Comparison of ENCODE assay signal across 7 mouse cellular contexts in genomic region chr11:70409594-70410296, GRCm38 (mm10). TPM values are rescaled to one million over a fixed set of nuclear protein-coding genes. Genes with fewer than 3 reads are reported as not detected.
DNase-seq lines count a peak whose midpoint lies in the region; ATAC-seq and TF ChIP-seq lines count a peak whose summit lies in the region.

Pelp1 (minus strand) TSS chr11:70410031.

- peak within 1 kb of the TSS; percentile 77 for H3K27ac ChIP-seq in intestine, postnatal 0 days (ENCODE audit: low read depth, low read length)
- peak within 1 kb of the TSS; percentile 73 for H3K27ac ChIP-seq in midbrain, embryonic 12.5 days (replicated peaks)
- no peak within 1 kb of the TSS for H3K27ac ChIP-seq in small intestine, adult 2 months (ENCODE audit: insufficient read depth, low read depth, low read length)

- 0 out of 2 replicates have a peak, but pooled peaks cover 4% of the 10 kb centered on the region for H3K4me1 ChIP-seq in intestine, postnatal 0 days (replicated peaks; ENCODE audit: control insufficient read depth, insufficient read depth, low read length)
- peaks cover 24% of the 10 kb centered on the region for H3K4me1 ChIP-seq in midbrain, embryonic 12.5 days
- peaks cover 9% of the 10 kb centered on the region; the same call in 1 of the 2 replicates for H3K4me1 ChIP-seq in small intestine, adult 2 months (ENCODE audit: control insufficient read depth, insufficient read depth, insufficient read length, low read length)

- intact Hi-C loops in left cerebral cortex, postnatal 4 days (cut with DNase I), result loop anchor here (10.0 kb wide), 1 partner anchor 345 kb away; no protein-coding TSS in a partner anchor

- peak; percentile 82 for DNase-seq in adrenal gland, adult 8-10 months
- peak; percentile 99 for DNase-seq in embryo, embryonic 9.5 days (ENCODE audit: extremely low spot score)
- no peak for DNase-seq in gonadal fat pad, adult 2 months (ENCODE audit: low read depth)
- DNase-seq in left cerebral cortex, postnatal 4 days, result peak; percentile 98

- no peaks in the 10 kb centered on the region for H3K27me3 ChIP-seq in intestine, postnatal 0 days (replicated peaks; ENCODE audit: control insufficient read depth, insufficient read depth, low read length)
- no peaks in the 10 kb centered on the region for H3K27me3 ChIP-seq in midbrain, embryonic 12.5 days
- no peaks in the 10 kb centered on the region for H3K27me3 ChIP-seq in small intestine, adult 2 months (ENCODE audit: control insufficient read depth, insufficient read depth, low read length)

- no peaks in the 10 kb centered on the region for H3K9me3 ChIP-seq in intestine, postnatal 0 days (ENCODE audit: control insufficient read depth)
- H3K9me3 ChIP-seq in midbrain, embryonic 12.5 days, result no peaks in the 10 kb centered on the region

- under 1% methylated on average over 59 of the region's 59 CpGs for WGBS in intestine, postnatal 0 days
- under 1% methylated on average over 59 of the region's 59 CpGs for WGBS in midbrain, embryonic 12.5 days
- WGBS in small intestine, adult 2 months, result under 1% methylated on average over 59 of the region's 59 CpGs

- H3K9ac ChIP-seq in intestine, postnatal 0 days (ENCODE audit: low read depth, low read length), result peak within 1 kb of the TSS; percentile 91
- H3K9ac ChIP-seq in midbrain, embryonic 12.5 days (replicated peaks), result peak within 1 kb of the TSS; percentile 98

- ATAC-seq in intestine, postnatal 0 days, result peak; percentile 84
- peak; percentile 98 for ATAC-seq in midbrain, embryonic 12.5 days (ENCODE audit: low FRiP score, low read depth)

- TF ChIP-seq POLR2A in small intestine, adult 2 months (IDR thresholded peaks at IDR 0.05; ENCODE audit: low read depth, low read length), result 0 out of 2 replicates have a peak, but pooled peaks have one; percentile 17

- peak within 1 kb of the TSS; percentile 93 for H3K4me3 ChIP-seq in intestine, postnatal 0 days (ENCODE audit: low read depth, low read length)
- H3K4me3 ChIP-seq in midbrain, embryonic 12.5 days, result peak within 1 kb of the TSS; percentile 93
- peak within 1 kb of the TSS; percentile 95 for H3K4me3 ChIP-seq in small intestine, adult 2 months (ENCODE audit: low read depth, low read length)

- H3K4me2 ChIP-seq in intestine, postnatal 0 days (replicated peaks; ENCODE audit: low read depth), result peak within 1 kb of the TSS; percentile 97
- peak within 1 kb of the TSS; percentile 96 for H3K4me2 ChIP-seq in midbrain, embryonic 12.5 days (replicated peaks)

- no peak for TF ChIP-seq CTCF in intestine, postnatal 0 days (IDR thresholded peaks at IDR 0.05; ENCODE audit: low read depth)
- TF ChIP-seq CTCF in small intestine, adult 2 months (IDR thresholded peaks at IDR 0.05; ENCODE audit: extremely low read depth, insufficient read length, insufficient replicate concordance, low read depth, low read length), result no peak

- peaks cover 16% of the 10 kb centered on the region for H3K36me3 ChIP-seq in intestine, postnatal 0 days (ENCODE audit: control insufficient read depth, insufficient read depth)
- peaks cover 12% of the 10 kb centered on the region for H3K36me3 ChIP-seq in midbrain, embryonic 12.5 days
- peaks cover 4% of the 10 kb centered on the region; the same call in 1 of the 2 replicates for H3K36me3 ChIP-seq in small intestine, adult 2 months (ENCODE audit: control insufficient read depth, insufficient read depth, low read length)

RNA-seq across cellular contexts. Expression of gene Pelp1, which starts in this region (rescaled TPM):
- 10 to 100 TPM; 24.2 to 29.9 (median 28.2) TPM for total RNA-seq in adrenal gland, adult 8-10 months (2022)
- polyA plus RNA-seq in gonadal fat pad, adult 2 months (2012; rRNA removed), result 15.2 and 16.4 TPM in 2 replicates
- polyA plus RNA-seq in intestine, postnatal 0 days (2015; fragmentation: Nextera tagmentation; extraction: Ambion mirVana), result 9.5 and 9.9 TPM in 2 replicates
- 10 to 100 TPM; 52.1 to 55.9 TPM for total RNA-seq in left cerebral cortex, postnatal 4 days (2021)
- 40.0 and 40.3 TPM in 2 replicates for polyA plus RNA-seq in midbrain, embryonic 12.5 days (2016; fragmentation: Nextera tagmentation; extraction: Ambion mirVana)
- polyA plus RNA-seq in small intestine, adult 2 months (2012; rRNA removed), result 7.5 and 12.2 TPM in 2 replicates
